Mouse (Mus musculus): ENCODE measurements around the gene Lrriq3. TPM values are rescaled to one million over a fixed set of nuclear protein-coding genes. Genes with fewer than 3 reads are reported as not detected.

Lrriq3 gene
- polyA plus RNA-seq, 1 experiment from 2014 or later, result 0.72 TPM

DNA sequence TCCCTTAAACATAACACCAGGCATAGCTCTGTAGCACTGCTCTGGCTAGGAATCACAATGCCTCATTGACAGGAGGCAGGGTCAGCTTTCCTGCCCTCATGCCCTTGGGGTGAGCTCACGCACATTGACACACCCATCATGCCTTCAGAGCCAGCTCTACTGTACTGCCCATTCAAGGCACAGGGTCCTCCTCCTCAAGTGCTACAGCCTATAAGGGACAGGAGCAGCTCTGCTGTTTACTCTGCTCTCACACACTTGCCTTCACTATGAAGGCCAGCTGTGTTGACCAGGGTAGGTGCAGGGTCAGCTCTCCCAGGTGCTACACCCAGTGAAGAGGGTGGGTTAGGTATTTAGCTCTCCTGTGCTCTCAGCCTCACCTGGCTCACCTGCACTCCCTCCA is 12.7 kb downstream of the Lrriq3 start:
- no peak overlapping the region for H3K9ac ChIP-seq
- WGBS, result 52% methylated on average over 1 of the region's 1 CpGs
- ATAC-seq (ENCODE audit: insufficient number of reproducible peaks, low FRiP score), result no peak
- no peaks in the 10 kb centered on the region for H3K9me3 ChIP-seq (replicated peaks)
- no peaks in the 10 kb centered on the region for H3K36me3 ChIP-seq
- no peak overlapping the region for H3K4me3 ChIP-seq
- H3K4me1 ChIP-seq (replicated peaks), result no peaks in the 10 kb centered on the region
- H3K4me2 ChIP-seq, result no peak overlapping the region
- no peaks in the 10 kb centered on the region for H3K27me3 ChIP-seq (replicated peaks)
- H3K27ac ChIP-seq (ENCODE audit: poor library complexity, severe bottlenecking), result no peak overlapping the region

DNA sequence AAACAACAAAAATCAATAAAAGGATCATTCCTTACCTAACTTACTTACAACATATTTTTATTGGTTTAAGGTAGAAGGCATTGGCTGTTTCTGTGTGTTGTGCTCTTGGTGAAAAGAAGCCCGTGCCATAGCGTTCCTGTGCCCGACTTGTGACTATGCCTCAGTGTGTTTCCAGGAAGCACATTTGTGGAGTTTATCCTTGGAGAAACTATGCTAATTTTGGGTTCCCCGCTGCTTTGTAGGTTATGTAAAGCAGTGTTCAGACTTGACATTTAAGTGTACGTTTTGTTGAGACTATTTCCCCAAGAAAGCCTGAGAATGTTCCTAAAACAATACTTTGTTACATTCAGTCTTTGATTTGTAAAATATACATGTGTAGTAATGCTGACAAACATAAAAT is 44.5 kb downstream of the Lrriq3 start:
- ATAC-seq (ENCODE audit: insufficient number of reproducible peaks, low FRiP score), result no peak
- H3K4me3 ChIP-seq, result no peak overlapping the region
- WGBS, result 83% methylated on average over 5 of the region's 5 CpGs
- no peaks in the 10 kb centered on the region for H3K27me3 ChIP-seq (replicated peaks)
- H3K4me2 ChIP-seq, result no peak overlapping the region
- no peaks in the 10 kb centered on the region for H3K4me1 ChIP-seq (replicated peaks)
- H3K9me3 ChIP-seq (replicated peaks), result no peaks in the 10 kb centered on the region
- no peak overlapping the region for H3K27ac ChIP-seq (ENCODE audit: poor library complexity, severe bottlenecking)
- no peak overlapping the region for H3K9ac ChIP-seq
- H3K36me3 ChIP-seq, result no peaks in the 10 kb centered on the region

DNA sequence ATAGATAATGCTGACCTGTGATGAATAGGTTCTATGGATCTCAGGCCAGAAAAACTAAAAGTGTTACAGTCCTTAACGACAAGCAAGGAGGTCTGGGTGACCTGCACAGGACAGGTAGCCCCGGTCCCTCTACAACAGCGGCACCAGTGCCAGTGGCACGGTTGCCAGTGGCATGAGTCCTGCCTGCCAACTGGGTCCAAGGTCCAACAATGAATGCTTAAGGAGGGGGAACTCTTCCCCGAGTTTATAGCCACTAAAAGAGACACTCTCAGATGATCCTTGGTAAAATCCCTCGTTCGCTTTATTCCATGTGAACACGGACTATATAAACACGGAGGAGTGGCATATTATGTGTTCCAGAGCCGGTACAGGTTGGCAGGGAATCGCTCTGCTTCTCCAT is 47.8 kb downstream of the Lrriq3 start:
- ATAC-seq (ENCODE audit: insufficient number of reproducible peaks, low FRiP score), result no peak
- H3K36me3 ChIP-seq, result no peaks in the 10 kb centered on the region
- WGBS, result 79% methylated on average over 11 of the region's 11 CpGs
- no peak overlapping the region for H3K4me2 ChIP-seq
- no peak overlapping the region for H3K9ac ChIP-seq
- no peaks in the 10 kb centered on the region for H3K4me1 ChIP-seq (replicated peaks)
- no peak overlapping the region for H3K27ac ChIP-seq (ENCODE audit: poor library complexity, severe bottlenecking)
- H3K4me3 ChIP-seq, result no peak overlapping the region
- no peaks in the 10 kb centered on the region for H3K27me3 ChIP-seq (replicated peaks)
- H3K9me3 ChIP-seq (replicated peaks), result no peaks in the 10 kb centered on the region

DNA sequence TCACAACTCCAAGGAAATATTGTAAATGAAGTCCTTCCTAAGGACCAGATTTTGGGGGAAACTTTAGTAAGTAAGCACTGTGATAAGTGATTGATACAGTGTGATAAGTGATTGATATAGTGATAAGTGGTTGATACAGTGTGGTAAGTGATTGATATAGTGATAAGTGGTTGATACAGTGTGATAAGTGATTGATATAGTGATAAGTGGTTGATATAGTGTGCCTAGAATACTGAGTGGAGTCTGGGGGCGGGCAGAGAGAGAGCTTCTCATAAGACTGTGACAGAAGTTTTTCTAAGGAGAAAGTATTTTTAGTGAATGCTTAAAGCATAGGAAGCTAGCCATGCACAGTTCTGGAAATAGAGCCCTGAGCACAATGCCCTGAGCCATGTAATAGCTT is 51.1 kb downstream of the Lrriq3 start:
- H3K9me3 ChIP-seq (replicated peaks), result no peaks in the 10 kb centered on the region
- H3K4me2 ChIP-seq, result no peak overlapping the region
- H3K36me3 ChIP-seq, result no peaks in the 10 kb centered on the region
- H3K4me3 ChIP-seq, result no peak overlapping the region
- H3K27ac ChIP-seq (ENCODE audit: poor library complexity, severe bottlenecking), result no peak overlapping the region
- 87% methylated on average over 1 of the region's 1 CpGs for WGBS
- H3K4me1 ChIP-seq (replicated peaks), result no peaks in the 10 kb centered on the region
- no peak overlapping the region for H3K9ac ChIP-seq
- no peaks in the 10 kb centered on the region for H3K27me3 ChIP-seq (replicated peaks)
- no peak for ATAC-seq (ENCODE audit: insufficient number of reproducible peaks, low FRiP score)

DNA sequence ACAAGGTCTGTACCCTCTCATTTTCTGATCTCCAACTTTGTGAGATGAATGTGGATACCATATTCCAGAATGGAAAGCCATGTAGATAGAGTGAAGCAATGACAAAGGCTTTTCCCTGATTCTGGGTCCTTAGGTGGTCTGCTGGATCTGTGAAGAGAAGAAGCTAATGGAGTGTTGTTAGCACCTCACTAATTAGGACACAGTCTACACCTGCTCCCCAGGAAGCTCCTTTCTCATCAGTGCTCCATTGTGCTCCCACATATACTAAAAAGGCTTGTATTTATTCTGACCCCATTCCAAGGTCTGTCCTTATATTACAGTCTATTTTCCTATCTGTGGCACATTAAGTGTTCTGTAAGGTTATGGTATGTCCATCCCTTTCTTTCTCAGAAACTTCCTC is 68.6 kb downstream of the Lrriq3 start:
- Histone ChIP-seq H3K4me1 (replicated peaks) (no peaks in the 10 kb centered on the region), H3K27me3 (replicated peaks) (no peaks in the 10 kb centered on the region), H3K4me3 (no peak overlapping the region), H3K27ac (ENCODE audit: poor library complexity, severe bottlenecking) (no peak overlapping the region), H3K4me2 (no peak overlapping the region), H3K9me3 (replicated peaks) (no peaks in the 10 kb centered on the region), H3K9ac (no peak overlapping the region), H3K36me3 (no peaks in the 10 kb centered on the region)
- ATAC-seq (ENCODE audit: insufficient number of reproducible peaks, low FRiP score), result no peak

DNA sequence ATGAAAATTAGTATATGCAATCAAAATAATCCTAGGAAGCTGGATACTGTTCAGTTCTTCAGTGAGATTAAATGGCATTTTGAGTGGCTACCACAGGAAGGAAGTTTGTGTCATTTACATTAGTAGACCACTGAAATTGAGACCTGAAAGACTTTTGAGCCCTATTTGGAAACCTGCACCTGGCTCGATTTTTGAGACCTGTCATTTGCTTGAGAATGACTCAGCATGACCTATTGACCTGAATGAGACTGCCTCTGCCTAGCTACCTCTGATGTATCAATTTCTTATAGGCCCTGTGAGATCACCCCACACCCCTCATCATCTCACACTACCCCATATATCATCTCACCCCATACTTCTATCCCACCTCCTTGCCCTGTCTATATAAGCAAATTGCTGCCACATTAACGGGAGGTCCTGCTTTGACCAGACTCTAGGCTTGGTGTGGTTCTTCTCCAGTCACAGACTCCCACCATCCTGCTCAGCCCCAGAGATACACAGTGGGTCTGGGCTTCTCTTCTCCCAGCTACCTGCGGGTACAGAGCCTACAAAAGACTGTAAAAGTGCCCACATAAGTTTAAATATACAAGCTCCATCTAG is 87.2 kb downstream of the Lrriq3 start:
- ATAC-seq (ENCODE audit: insufficient number of reproducible peaks, low FRiP score), result no peak
- WGBS, result 67% methylated on average over 3 of the region's 3 CpGs

DNA sequence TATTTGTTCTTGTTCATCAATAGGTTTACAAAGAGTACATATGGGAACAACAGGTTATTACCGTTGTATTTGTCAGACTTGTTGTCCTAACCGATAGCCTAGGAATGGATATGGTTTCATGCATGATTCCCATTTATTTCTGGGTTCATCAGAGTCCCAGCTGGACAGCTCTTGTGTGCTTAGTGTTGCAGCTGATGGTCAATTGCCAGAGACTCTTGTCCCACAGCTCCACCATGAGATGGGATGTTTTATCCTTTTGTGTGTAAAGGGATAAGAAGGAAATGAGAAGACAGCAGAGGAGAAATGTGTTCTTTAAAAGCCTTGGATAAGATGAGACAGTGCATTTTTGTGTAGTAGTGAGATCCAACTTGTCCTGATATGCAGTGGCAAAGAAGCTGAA is 93.2 kb downstream of the Lrriq3 start:
- Histone ChIP-seq H3K9ac (no peak overlapping the region), H3K4me3 (no peak overlapping the region), H3K36me3 (no peaks in the 10 kb centered on the region), H3K9me3 (replicated peaks) (no peaks in the 10 kb centered on the region), H3K4me1 (replicated peaks) (peaks cover 6% of the 10 kb centered on the region; the same call in 1 of the 2 replicates), H3K4me2 (no peak overlapping the region), H3K27ac (ENCODE audit: poor library complexity, severe bottlenecking) (no peak overlapping the region), H3K27me3 (replicated peaks) (no peaks in the 10 kb centered on the region)
- ATAC-seq (ENCODE audit: insufficient number of reproducible peaks, low FRiP score), result no peak
- WGBS, result 90% methylated on average over 2 of the region's 2 CpGs

More for the DNA sequence above, 87.2 kb downstream of the Lrriq3 start:
- H3K27ac ChIP-seq (ENCODE audit: poor library complexity, severe bottlenecking), result no peak overlapping the region
- H3K27me3 ChIP-seq (replicated peaks), result no peaks in the 10 kb centered on the region
- no peaks in the 10 kb centered on the region for H3K36me3 ChIP-seq
- no peak overlapping the region for H3K9ac ChIP-seq
- no peaks in the 10 kb centered on the region for H3K9me3 ChIP-seq (replicated peaks)
- no peak overlapping the region for H3K4me3 ChIP-seq
- H3K4me2 ChIP-seq, result no peak overlapping the region
- H3K4me1 ChIP-seq (replicated peaks), result no peaks in the 10 kb centered on the region

DNA sequence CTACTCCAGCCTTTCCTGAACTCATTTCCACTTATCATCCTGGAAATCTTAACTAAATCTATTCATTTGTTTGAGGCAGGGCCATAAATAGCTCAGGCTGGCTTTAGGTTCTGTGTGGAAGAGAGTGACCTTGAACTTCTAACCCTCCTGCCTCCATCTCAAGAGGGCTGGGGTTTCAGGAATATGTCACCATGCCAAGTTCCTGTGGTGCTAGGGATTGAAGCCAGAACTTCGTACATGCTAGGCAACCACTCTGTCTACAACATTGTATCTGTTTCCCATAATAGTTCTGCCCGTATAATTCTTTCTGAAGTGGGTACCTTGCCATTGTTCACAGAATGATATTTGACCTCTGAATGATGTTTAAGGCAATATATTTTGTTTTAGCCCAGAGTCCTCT is 95.6 kb downstream of the Lrriq3 start:
- Histone ChIP-seq H3K27ac (ENCODE audit: poor library complexity, severe bottlenecking) (no peak overlapping the region), H3K4me3 (no peak overlapping the region), H3K9ac (no peak overlapping the region), H3K9me3 (replicated peaks) (no peaks in the 10 kb centered on the region), H3K27me3 (replicated peaks) (no peaks in the 10 kb centered on the region), H3K4me2 (no peak overlapping the region), H3K36me3 (no peaks in the 10 kb centered on the region), H3K4me1 (replicated peaks) (peaks cover 6% of the 10 kb centered on the region; the same call in 1 of the 2 replicates)
- ATAC-seq (ENCODE audit: insufficient number of reproducible peaks, low FRiP score), result peak; percentile 45; the same call in 1 of the 2 replicates
- 39% methylated on average over 2 of the region's 2 CpGs for WGBS

DNA sequence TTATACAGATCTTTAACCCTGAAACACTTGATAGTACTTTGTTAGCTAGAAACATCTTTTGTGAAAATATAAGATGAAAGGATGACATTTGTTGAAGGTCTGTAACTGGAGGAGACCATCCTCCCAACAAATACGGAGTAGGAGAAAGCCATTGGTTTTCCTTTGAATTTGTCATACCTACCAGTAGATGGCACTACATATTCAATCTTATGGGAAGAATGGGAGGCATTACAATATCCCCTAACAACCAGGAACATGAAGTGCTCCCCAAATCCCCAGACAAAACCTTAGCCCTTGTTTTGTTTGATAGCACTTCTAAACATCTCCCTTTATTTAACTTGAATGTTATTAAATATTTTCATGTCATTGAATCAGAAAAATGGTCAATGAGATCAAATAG is 141.7 kb downstream of the Lrriq3 start:
- no peak overlapping the region for H3K9ac ChIP-seq
- no peaks in the 10 kb centered on the region for H3K27me3 ChIP-seq (replicated peaks)
- H3K4me3 ChIP-seq, result no peak overlapping the region
- no peak overlapping the region for H3K27ac ChIP-seq (ENCODE audit: poor library complexity, severe bottlenecking)
- WGBS, result 5% methylated on average over 1 of the region's 1 CpGs
- ATAC-seq (ENCODE audit: insufficient number of reproducible peaks, low FRiP score), result no peak
- no peaks in the 10 kb centered on the region for H3K4me1 ChIP-seq (replicated peaks)
- H3K36me3 ChIP-seq, result no peaks in the 10 kb centered on the region
- H3K4me2 ChIP-seq, result no peak overlapping the region
- no peaks in the 10 kb centered on the region for H3K9me3 ChIP-seq (replicated peaks)

DNA sequence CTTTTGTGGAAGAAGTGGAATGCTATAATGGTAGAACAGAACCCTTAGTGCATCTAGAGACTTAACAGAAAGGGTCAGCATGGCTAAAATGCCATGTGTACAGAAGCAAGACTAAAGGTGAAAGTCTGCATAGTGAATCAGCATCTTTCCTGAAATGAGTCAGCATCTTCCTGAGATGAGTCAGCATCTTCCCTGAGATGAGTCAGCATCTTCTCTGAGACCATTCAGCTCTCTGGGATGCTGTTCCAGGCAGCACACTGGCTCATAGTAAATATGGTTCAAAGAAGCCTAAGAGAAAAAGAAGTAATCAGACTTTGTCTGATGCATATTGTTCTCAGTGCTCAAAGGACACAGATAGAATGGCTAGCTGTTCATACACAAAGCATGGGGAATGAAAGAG is 142.3 kb downstream of the Lrriq3 start:
- ATAC-seq (ENCODE audit: insufficient number of reproducible peaks, low FRiP score), result no peak
- H3K9ac ChIP-seq, result no peak overlapping the region
- no peaks in the 10 kb centered on the region for H3K27me3 ChIP-seq (replicated peaks)
- no peaks in the 10 kb centered on the region for H3K36me3 ChIP-seq
- no peak overlapping the region for H3K4me3 ChIP-seq
- no peak overlapping the region for H3K4me2 ChIP-seq
- no peaks in the 10 kb centered on the region for H3K4me1 ChIP-seq (replicated peaks)
- no peaks in the 10 kb centered on the region for H3K9me3 ChIP-seq (replicated peaks)
- no peak overlapping the region for H3K27ac ChIP-seq (ENCODE audit: poor library complexity, severe bottlenecking)

All from heart, embryonic 12.5 days (tissue).